Mouse (Mus musculus): ENCODE data around the gene Mkks. TPM values are rescaled to one million over a fixed set of nuclear protein-coding genes. Genes with fewer than 3 reads are reported as not detected.
"Not testable (repeated sequence)": the region's sequence is repeated elsewhere in the genome, so short reads cannot be mapped to it uniquely, and the experiment has no call there.

Mkks gene
- polyA plus RNA-seq, 1 experiment from 2014 or later, result 10.6 TPM

- H3K36me3 ChIP-seq (replicated peaks), result no peaks in the 10 kb centered on the region
- no peaks in the 10 kb centered on the region for H3K27me3 ChIP-seq
- no peak overlapping the region for H3K9ac ChIP-seq
- H3K4me2 ChIP-seq, result no peak overlapping the region
- peaks cover 6% of the 10 kb centered on the region for H3K4me1 ChIP-seq
- no peak overlapping the region for H3K4me3 ChIP-seq (replicated peaks)
- WGBS, result 83% methylated on average over 2 of the region's 2 CpGs
- no peaks in the 10 kb centered on the region for H3K9me3 ChIP-seq
- ATAC-seq (ENCODE audit: low FRiP score), result no peak
- H3K27ac ChIP-seq, result no peak overlapping the region
Measured at GRCm38 (mm10) chr2:136896131-136896530, 4.9 kb upstream of the Mkks start.

- Histone ChIP-seq H3K4me3 (replicated peaks) (no peak overlapping the region), H3K27ac (no peak overlapping the region), H3K9me3 (no peaks in the 10 kb centered on the region), H3K36me3 (replicated peaks) (no peaks in the 10 kb centered on the region), H3K4me1 (peaks cover 6% of the 10 kb centered on the region), H3K27me3 (no peaks in the 10 kb centered on the region), H3K9ac (no peak overlapping the region), H3K4me2 (no peak overlapping the region)
- 14% methylated on average over 2 of the region's 2 CpGs for WGBS
- no peak for ATAC-seq (ENCODE audit: low FRiP score)
Measured at GRCm38 (mm10) chr2:136894494-136894893, 3.3 kb upstream of the Mkks start.

- no peaks in the 10 kb centered on the region for H3K9me3 ChIP-seq
- under 1% methylated on average over 23 of the region's 23 CpGs for WGBS
- H3K4me1 ChIP-seq, result peaks cover 6% of the 10 kb centered on the region
- H3K4me2 ChIP-seq, result peak overlapping the region; percentile 46
- H3K4me3 ChIP-seq (replicated peaks), result peak overlapping the region; percentile 67
- H3K36me3 ChIP-seq (replicated peaks), result no peaks in the 10 kb centered on the region
- peak; percentile 83 for ATAC-seq (ENCODE audit: low FRiP score)
- H3K27ac ChIP-seq, result peak overlapping the region; percentile 89
- H3K9ac ChIP-seq, result peak overlapping the region; percentile 66
- H3K27me3 ChIP-seq, result no peaks in the 10 kb centered on the region
Measured at GRCm38 (mm10) chr2:136891951-136892371, 772 bp upstream of the Mkks start.

- WGBS, result 6% methylated on average over 15 of the region's 15 CpGs
- H3K27me3 ChIP-seq; H3K9me3 ChIP-seq; H3K36me3 ChIP-seq (replicated peaks); H3K4me1 ChIP-seq: not testable (repeated sequence)
- peak; percentile 66 for ATAC-seq (ENCODE audit: low FRiP score)
- peak overlapping the region; percentile 89 for H3K27ac ChIP-seq
- peak overlapping the region; percentile 48 for H3K4me2 ChIP-seq
- peak overlapping the region; percentile 67 for H3K4me3 ChIP-seq (replicated peaks)
- H3K9ac ChIP-seq, result peak overlapping the region; percentile 61
Measured at GRCm38 (mm10) chr2:136890716-136891067, 497 bp downstream of the Mkks start.

DNA sequence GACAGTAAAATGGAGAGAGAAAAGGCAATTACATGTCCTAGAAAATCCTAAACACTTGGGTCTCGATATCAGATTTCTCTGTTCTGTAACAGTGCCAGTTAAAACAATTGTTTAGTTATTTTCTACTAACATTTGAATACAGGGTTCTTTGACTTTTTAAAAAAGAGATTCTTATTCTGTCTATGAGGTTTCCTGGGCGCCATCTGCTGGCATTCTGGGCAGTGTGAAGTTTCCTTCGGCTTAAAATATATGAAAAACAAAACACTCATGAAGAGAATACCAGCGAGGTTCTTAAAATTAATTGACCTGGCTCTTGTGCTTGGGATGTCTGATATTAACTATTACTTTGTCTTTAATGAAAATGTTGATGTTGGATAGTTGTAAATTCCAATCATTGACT is 4.3 kb downstream of the Mkks start:
- Histone ChIP-seq H3K4me2 (no peak overlapping the region), H3K27ac (no peak overlapping the region), H3K36me3 (replicated peaks) (peaks cover 14% of the 10 kb centered on the region), H3K9me3 (no peaks in the 10 kb centered on the region), H3K27me3 (no peaks in the 10 kb centered on the region), H3K9ac (no peak overlapping the region), H3K4me1 (no peaks in the 10 kb centered on the region), H3K4me3 (replicated peaks) (no peak overlapping the region)
- 69% methylated on average over 4 of the region's 4 CpGs for WGBS
- no peak for ATAC-seq (ENCODE audit: low FRiP score)

DNA sequence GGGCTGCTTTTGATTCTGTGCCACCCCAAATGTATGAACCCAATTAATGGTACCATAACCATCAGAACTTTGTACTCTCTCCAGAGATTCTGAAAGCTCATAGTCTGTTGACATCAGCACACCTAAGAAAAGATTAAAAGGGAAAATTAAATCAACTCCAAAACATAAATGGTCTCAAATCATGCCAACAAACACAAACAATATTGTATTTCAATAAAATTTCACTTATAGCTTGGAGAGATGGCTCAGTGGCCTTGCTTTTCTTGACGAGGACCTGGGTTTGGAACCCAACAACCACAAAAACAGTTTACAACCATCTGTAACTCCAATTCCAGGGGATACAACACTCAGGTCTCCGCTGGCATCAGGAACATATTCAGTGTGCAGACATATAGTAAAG is 5.6 kb downstream of the Mkks start, which contains the start of gene AL731706.2:
TSS of gene AL731706.2 (minus strand) at position 101 of the 400 bp plus-strand sequence.
- no peak for ATAC-seq (ENCODE audit: low FRiP score)
- 95% methylated on average over 2 of the region's 2 CpGs for WGBS

GRCm38 (mm10) chr2:136854543-136855388 is 36.4 kb downstream of the Mkks start:
- Histone ChIP-seq H3K9ac (no peak overlapping the region), H3K4me2 (no peak overlapping the region; the same call in 1 of the 2 replicates), H3K27me3 (no peaks in the 10 kb centered on the region), H3K27ac (peak overlapping the region; percentile 65), H3K36me3 (replicated peaks) (no peaks in the 10 kb centered on the region), H3K9me3 (no peaks in the 10 kb centered on the region), H3K4me3 (replicated peaks) (no peak overlapping the region), H3K4me1 (peaks cover 22% of the 10 kb centered on the region)
- 8% methylated on average over 5 of the region's 5 CpGs for WGBS
- ATAC-seq (ENCODE audit: low FRiP score), result peak; percentile 64; the same call in 1 of the 2 replicates

More for the DNA sequence above, 5.6 kb downstream of the Mkks start, which contains the start of gene AL731706.2:
- no peak within 1 kb of the TSS for H3K27ac ChIP-seq
- peaks cover 24% of the 10 kb centered on the region for H3K36me3 ChIP-seq (replicated peaks)
- H3K9ac ChIP-seq, result no peak within 1 kb of the TSS
- no peaks in the 10 kb centered on the region for H3K27me3 ChIP-seq
- no peaks in the 10 kb centered on the region for H3K4me1 ChIP-seq
- H3K9me3 ChIP-seq, result no peaks in the 10 kb centered on the region
- no peak within 1 kb of the TSS for H3K4me2 ChIP-seq
- no peak within 1 kb of the TSS for H3K4me3 ChIP-seq (replicated peaks)

DNA sequence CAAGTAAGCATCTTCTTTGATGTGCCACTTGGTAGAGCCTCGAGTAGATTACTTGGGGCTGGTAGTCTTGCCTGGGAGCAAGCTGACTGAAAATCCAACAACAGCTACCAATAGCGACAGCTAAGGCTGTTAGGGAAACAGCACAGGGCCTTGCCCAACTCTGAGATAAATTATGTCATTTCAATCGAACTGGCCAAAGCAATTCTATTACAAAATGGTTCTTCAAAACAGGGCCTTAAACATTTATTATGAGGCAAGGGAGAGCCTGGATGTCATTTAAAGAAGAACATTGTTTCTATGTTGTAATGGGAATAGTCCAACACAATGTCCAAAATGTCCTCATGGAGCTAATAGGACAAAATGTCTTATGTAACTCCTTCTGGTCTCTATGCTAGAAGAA is 40.8 kb downstream of the Mkks start:
- no peaks in the 10 kb centered on the region for H3K27me3 ChIP-seq
- no peak for ATAC-seq (ENCODE audit: low FRiP score)
- WGBS, result 79% methylated on average over 3 of the region's 3 CpGs

DNA sequence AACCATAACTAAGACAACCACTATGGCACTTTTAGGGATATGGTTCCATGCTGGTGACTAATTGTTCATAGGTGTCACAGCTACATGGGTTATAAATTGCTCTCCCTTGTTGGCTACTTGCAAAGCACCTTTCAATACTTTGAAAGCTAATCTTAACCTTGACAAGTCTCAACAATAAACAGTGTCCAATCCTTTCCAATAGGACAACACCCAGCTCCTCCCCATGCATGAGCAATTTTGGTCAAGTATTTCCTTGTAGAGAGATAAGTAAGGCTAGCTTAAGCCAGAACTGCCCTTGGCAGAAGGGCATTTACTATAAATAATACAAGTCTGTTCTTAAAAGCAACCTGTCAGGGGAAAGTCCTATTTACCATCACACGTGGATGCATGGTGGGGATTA is 53.2 kb downstream of the Mkks start:
- Histone ChIP-seq H3K27ac (no peak overlapping the region), H3K9ac (no peak overlapping the region), H3K9me3 (no peaks in the 10 kb centered on the region), H3K36me3 (replicated peaks) (no peaks in the 10 kb centered on the region), H3K27me3 (no peaks in the 10 kb centered on the region), H3K4me1 (no peaks in the 10 kb centered on the region), H3K4me2 (no peak overlapping the region), H3K4me3 (replicated peaks) (no peak overlapping the region)
- 54% methylated on average over 1 of the region's 1 CpGs for WGBS
- ATAC-seq (ENCODE audit: low FRiP score), result no peak

More for the DNA sequence above, 40.8 kb downstream of the Mkks start:
- no peak overlapping the region for H3K4me3 ChIP-seq (replicated peaks)
- H3K4me2 ChIP-seq, result no peak overlapping the region
- H3K36me3 ChIP-seq (replicated peaks), result no peaks in the 10 kb centered on the region
- no peaks in the 10 kb centered on the region for H3K9me3 ChIP-seq
- no peak overlapping the region for H3K9ac ChIP-seq
- H3K4me1 ChIP-seq, result peaks cover 20% of the 10 kb centered on the region
- H3K27ac ChIP-seq, result no peak overlapping the region

- 75% methylated on average over 3 of the region's 3 CpGs for whole genome bisulfite sequencing
- no peak overlapping the region for H3K4me3 ChIP-seq (replicated peaks)
- ATAC-seq (ENCODE audit: low FRiP score), result no peak
- H3K27ac ChIP-seq, result no peak overlapping the region
- no peaks in the 10 kb centered on the region for H3K9me3 ChIP-seq
- no peak overlapping the region for H3K9ac ChIP-seq
- no peak overlapping the region for H3K4me2 ChIP-seq
- H3K36me3 ChIP-seq (replicated peaks), result no peaks in the 10 kb centered on the region
- H3K4me1 ChIP-seq, result no peaks in the 10 kb centered on the region
- H3K27me3 ChIP-seq, result no peaks in the 10 kb centered on the region
Measured at GRCm38 (mm10) chr2:136835882-136836281, 55.3 kb downstream of the Mkks start.

- no peak for ATAC-seq (ENCODE audit: low FRiP score)
- Histone ChIP-seq H3K4me3 (replicated peaks) (no peak overlapping the region), H3K27me3 (no peaks in the 10 kb centered on the region), H3K27ac (no peak overlapping the region), H3K36me3 (replicated peaks) (no peaks in the 10 kb centered on the region), H3K4me2 (no peak overlapping the region), H3K9me3 (no peaks in the 10 kb centered on the region), H3K4me1 (no peaks in the 10 kb centered on the region), H3K9ac (no peak overlapping the region)
- 94% methylated on average over 1 of the region's 1 CpGs for WGBS
Measured at GRCm38 (mm10) chr2:136834715-136835075, 56.5 kb downstream of the Mkks start.

GRCm38 (mm10) chr2:136833976-136834714 is 57.0 kb downstream of the Mkks start:
- no peaks in the 10 kb centered on the region for H3K9me3 ChIP-seq
- no peak overlapping the region for H3K27ac ChIP-seq
- H3K4me3 ChIP-seq (replicated peaks), result no peak overlapping the region
- H3K4me1 ChIP-seq, result no peaks in the 10 kb centered on the region
- H3K9ac ChIP-seq, result no peak overlapping the region
- H3K27me3 ChIP-seq, result no peaks in the 10 kb centered on the region
- 91% methylated on average over 3 of the region's 3 CpGs for WGBS
- no peak overlapping the region for H3K4me2 ChIP-seq
- no peaks in the 10 kb centered on the region for H3K36me3 ChIP-seq (replicated peaks)
- no peak for ATAC-seq (ENCODE audit: low FRiP score)
